Mouse (Mus musculus) hindbrain, embryonic 16.5 days (tissue): Measurements from ENCODE around the gene Lkaaear1. TPM values are rescaled to one million over a fixed set of nuclear protein-coding genes. Genes with fewer than 3 reads are reported as not detected.

Source experiments
- ATAC-seq: fragments of 200-750 bp; cut with Nextera tagmentation; 2 replicates; pipeline ENCODE4 v1.8.0; 2017; ENCODE audit warnings: moderate TSS enrichment, moderate library complexity
- H3K27ac ChIP-seq: fragments of 300-500 bp; sonication (generic); 2 replicates; pipeline ENCODE4 v1.5.1; 2014; ENCODE audit warnings: low read depth, mild to moderate bottlenecking, control low read depth, low read length, moderate library complexity
- H3K27me3 ChIP-seq: fragments of 300-500 bp; sonication (generic); replicated peaks from 2 replicates; pipeline ENCODE4 v1.6.1; 2014; ENCODE audit warnings: low read length; ENCODE audit not compliant: control insufficient read depth, insufficient read depth
- H3K36me3 ChIP-seq: fragments of 300-500 bp; sonication (generic); 2 replicates; pipeline ENCODE4 v1.6.1; 2014; ENCODE audit warnings: mild to moderate bottlenecking, low read length, moderate library complexity, mixed read lengths; ENCODE audit not compliant: control insufficient read depth, insufficient read depth
- H3K4me1 ChIP-seq: fragments of 300-500 bp; sonication (generic); 2 replicates; pipeline ENCODE4 v1.6.1; 2014; ENCODE audit warnings: low read depth, low read length; ENCODE audit not compliant: control insufficient read depth, insufficient read depth
- H3K4me2 ChIP-seq: fragments of 300-500 bp; sonication (generic); 2 replicates; pipeline ENCODE4 v1.6.1; 2014; ENCODE audit warnings: mild to moderate bottlenecking, low read length, control low read depth, moderate library complexity
- H3K4me3 ChIP-seq: fragments of 300-500 bp; sonication (generic); 2 replicates; pipeline ENCODE4 v1.5.1; 2014; ENCODE audit warnings: mild to moderate bottlenecking, low read length, control low read depth, moderate library complexity
- H3K9ac ChIP-seq: fragments of 300-500 bp; sonication (generic); 2 replicates; pipeline ENCODE4 v1.6.1; 2014; ENCODE audit warnings: low read depth, mild to moderate bottlenecking, control low read depth, low read length, moderate library complexity
- H3K9me3 ChIP-seq: fragments of 300-500 bp; sonication (generic); 2 replicates; pipeline ENCODE4 v1.6.1; 2014; ENCODE audit warnings: mild to moderate bottlenecking, low read length, moderate library complexity; ENCODE audit not compliant: control insufficient read depth
- WGBS: fragments of 180-500 bp; shearing (Covaris S2); extraction: QIAGEN DNeasy Blood & Tissue Kit; methylation state at CpG from one replicate; pipeline ENCODE4 v1.1.7; 2014; 5-methylcytosine and 5-hydroxymethylcytosine counted together
- polyA plus RNA-seq: library from polyadenylated mRNA; unstranded; fragments of >200 nt; fragmentation: Nextera tagmentation; extraction: Ambion mirVana; gene quantifications from 2 replicates; pipeline ENCODE4 v1.2.1, GENCODE M21; 2015

Lkaaear1 gene
- not detected in 2 replicates for polyA plus RNA-seq

DNA sequence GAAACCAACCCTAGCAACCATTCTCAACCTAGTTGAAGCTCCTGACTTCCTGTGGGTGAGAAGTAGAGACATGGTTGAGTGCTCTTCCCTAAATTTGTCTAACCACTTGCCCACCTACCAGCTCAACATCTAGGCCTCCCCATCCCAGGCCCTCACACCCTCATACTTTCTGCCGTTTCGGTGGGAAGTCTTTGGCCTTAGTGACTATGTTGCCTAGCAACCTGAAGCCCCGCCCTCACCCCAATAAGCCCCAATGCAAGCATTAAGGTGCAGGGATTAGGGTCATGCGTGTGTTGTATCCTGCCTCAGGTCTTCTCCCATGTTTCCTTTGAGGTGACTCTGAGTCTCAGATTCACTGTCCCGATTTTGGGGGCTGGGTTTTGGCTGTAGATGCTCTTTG lies at the start of gene Lkaaear1:
Gene Lkaaear1, minus strand, starts transcription at position 202 of the 400 bp plus-strand sequence.
- WGBS = 50% methylated on average over 5 of the region's 5 CpGs
- no peak for ATAC-seq
- Histone ChIP-seq H3K9ac (no peak within 1 kb of the TSS), H3K4me2 (no peak within 1 kb of the TSS), H3K27me3 (no peaks in the 10 kb centered on the region), H3K4me1 (peaks cover 4% of the 10 kb centered on the region), H3K4me3 (no peak within 1 kb of the TSS), H3K36me3 (no peaks in the 10 kb centered on the region), H3K9me3 (no peaks in the 10 kb centered on the region), H3K27ac (no peak within 1 kb of the TSS)

DNA sequence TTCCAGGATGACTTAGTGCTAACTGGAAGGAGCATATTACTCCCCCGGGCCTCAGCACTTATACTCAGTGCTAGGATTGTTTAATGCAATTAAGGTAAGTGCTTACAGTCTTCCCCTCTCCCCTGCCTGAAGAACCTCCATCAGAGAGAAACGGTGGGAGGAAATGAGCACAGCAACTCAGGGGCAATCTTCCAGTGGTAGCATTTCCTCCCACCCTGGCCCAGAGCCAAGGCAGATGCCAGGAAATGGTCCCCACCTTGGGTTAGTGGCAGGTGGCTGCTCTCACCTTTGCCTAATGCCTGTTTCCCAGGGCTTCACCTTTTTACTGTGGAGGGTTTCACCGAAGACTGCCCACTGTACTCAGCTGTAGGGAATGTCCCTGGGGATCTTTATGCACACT lies 31.8 kb upstream of the Lkaaear1 start:
- Histone ChIP-seq H3K9me3 (no peaks in the 10 kb centered on the region), H3K4me3 (no peak overlapping the region), H3K9ac (no peak overlapping the region), H3K4me2 (no peak overlapping the region), H3K27ac (no peak overlapping the region), H3K27me3 (no peaks in the 10 kb centered on the region), H3K36me3 (no peaks in the 10 kb centered on the region; the same call in 1 of the 2 replicates), H3K4me1 (no peaks in the 10 kb centered on the region)
- WGBS = 71% methylated on average over 3 of the region's 3 CpGs
- ATAC-seq = no peak

DNA sequence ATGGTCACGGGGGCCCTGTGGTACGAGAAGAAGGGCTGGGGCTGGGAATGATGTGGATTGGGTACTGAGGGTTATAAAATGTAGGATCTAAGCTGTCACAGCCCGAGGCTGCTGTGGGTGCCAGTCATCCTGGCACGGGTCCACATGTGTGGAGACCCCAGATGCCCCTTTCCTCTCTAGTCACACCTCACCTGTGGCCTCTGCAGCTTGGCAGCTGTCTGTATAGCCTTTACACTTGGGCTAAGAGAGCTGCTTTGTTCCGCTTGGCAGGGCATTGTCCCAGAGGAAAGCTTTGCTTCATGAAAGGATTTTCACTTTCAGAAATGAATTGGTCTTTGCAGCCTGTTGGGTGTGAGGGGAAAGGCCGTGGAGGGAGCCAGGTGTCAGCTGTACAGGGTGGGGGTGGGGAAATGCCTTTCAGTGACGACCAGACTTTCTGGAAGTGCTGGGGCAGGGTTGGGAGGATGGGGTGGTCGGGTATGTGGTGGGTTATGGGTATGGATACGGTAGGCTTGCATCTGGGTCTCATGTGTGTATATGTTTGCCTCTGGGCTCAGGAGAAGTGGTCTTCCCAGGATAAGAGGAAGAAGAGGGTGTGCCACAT lies 29.5 kb upstream of the Lkaaear1 start:
- peak; percentile 70; the same call in 1 of the 2 replicates for ATAC-seq
- no peaks in the 10 kb centered on the region for H3K4me1 ChIP-seq
- no peak overlapping the region for H3K9ac ChIP-seq
- H3K36me3 ChIP-seq = no peaks in the 10 kb centered on the region; the same call in 1 of the 2 replicates
- H3K27ac ChIP-seq = no peak overlapping the region
- no peaks in the 10 kb centered on the region for H3K27me3 ChIP-seq
- H3K9me3 ChIP-seq = no peaks in the 10 kb centered on the region
- no peak overlapping the region for H3K4me2 ChIP-seq
- 36% methylated on average over 9 of the region's 9 CpGs for WGBS
- no peak overlapping the region for H3K4me3 ChIP-seq

DNA sequence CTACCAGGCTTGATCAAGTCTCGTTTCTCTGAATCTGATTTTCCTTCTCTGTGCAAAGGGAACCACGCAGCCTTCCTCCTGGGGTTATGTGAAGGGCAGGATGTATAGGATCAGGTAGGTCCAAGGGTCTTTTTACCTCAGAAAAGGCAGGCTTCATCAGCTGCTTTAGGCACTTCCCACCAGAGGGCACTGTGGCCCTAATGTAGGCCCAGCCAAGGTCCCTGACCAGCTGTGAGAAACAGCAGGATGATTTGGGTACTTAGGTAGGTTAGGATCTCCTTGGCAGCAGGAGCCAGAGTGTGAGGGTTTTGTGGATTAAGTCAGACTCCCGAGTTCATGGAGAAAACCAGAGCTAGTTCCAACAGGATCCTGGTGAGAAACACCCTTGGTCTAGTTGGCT lies 24.0 kb upstream of the Lkaaear1 start:
- ATAC-seq = peak; percentile 55; the same call in 1 of the 2 replicates
- Histone ChIP-seq H3K4me1 (no peaks in the 10 kb centered on the region), H3K9ac (no peak overlapping the region), H3K4me2 (no peak overlapping the region), H3K27ac (no peak overlapping the region), H3K36me3 (0 out of 2 replicates have a peak, but pooled peaks cover 3% of the 10 kb centered on the region), H3K27me3 (no peaks in the 10 kb centered on the region), H3K4me3 (no peak overlapping the region), H3K9me3 (no peaks in the 10 kb centered on the region)
- WGBS = 10% methylated on average over 3 of the region's 3 CpGs

DNA sequence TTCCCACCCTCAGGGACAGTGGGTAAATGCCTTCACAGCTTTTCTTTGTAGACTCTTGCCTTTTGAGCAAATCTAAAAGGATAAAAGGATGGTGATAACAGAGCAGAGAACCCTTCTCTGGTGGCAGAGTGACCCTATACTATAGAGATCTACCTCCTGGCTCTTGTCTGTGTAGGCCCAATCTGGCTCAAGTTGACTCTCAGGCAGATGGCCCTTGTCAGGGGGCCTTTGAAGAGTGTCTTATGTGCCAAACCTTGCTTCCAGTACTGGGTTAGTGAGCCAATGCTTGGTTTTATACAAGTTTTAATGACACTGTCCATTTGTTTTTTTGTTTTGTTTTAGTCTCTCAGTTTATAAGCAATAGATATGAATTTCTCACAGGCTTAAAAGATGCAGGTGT lies 23.0 kb upstream of the Lkaaear1 start:
- H3K4me2 ChIP-seq = no peak overlapping the region
- no peaks in the 10 kb centered on the region for H3K9me3 ChIP-seq
- H3K4me3 ChIP-seq = no peak overlapping the region
- H3K27me3 ChIP-seq = no peaks in the 10 kb centered on the region
- H3K9ac ChIP-seq = no peak overlapping the region
- ATAC-seq = no peak
- no peak overlapping the region for H3K27ac ChIP-seq
- 0 out of 2 replicates have a peak, but pooled peaks cover 3% of the 10 kb centered on the region for H3K36me3 ChIP-seq
- H3K4me1 ChIP-seq = peaks cover 8% of the 10 kb centered on the region

DNA sequence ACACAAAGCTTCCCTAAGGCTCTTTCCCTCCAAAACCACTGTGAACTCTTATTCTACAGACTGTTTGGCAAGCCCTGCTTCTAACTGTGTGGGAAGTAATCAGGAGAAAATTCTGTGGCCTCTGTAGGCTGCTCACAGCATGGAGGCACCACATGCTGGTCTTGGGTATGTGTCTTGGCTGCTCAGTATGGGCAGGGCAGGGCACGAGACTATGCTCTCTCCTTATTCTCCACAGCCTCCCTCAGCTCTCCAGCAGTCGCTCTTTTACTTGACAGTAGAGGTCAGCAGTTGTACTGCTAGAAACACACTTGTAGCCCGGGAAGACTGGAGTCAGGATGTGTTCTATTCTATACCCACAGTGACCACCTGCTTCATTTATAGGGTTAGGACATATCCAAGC lies 21.8 kb upstream of the Lkaaear1 start:
- WGBS = 27% methylated on average over 3 of the region's 3 CpGs

DNA sequence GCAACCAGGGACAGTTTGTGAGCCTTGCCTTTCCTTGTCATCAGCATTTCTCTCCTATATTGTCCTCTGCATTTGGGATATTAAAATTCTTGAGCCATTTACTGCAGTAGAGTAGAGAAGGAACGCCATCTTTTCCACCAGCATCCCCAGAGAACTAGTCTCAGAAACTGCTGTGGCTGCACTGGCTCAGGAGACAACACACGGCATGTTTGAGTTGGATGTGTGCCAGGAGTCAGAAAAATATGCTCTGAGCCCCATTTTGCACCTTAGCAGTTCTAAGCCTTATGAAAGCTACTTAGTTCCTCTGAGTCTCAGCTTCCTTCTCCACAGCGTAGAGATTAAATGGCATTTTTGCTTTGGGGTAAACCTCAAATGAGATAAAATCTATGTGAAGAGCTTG lies 18.7 kb upstream of the Lkaaear1 start:
- ATAC-seq = no peak
- Histone ChIP-seq H3K4me2 (peak overlapping the region; percentile 57), H3K4me1 (peaks cover 24% of the 10 kb centered on the region), H3K27me3 (no peaks in the 10 kb centered on the region), H3K27ac (no peak overlapping the region), H3K36me3 (0 out of 2 replicates have a peak, but pooled peaks cover 3% of the 10 kb centered on the region), H3K9me3 (no peaks in the 10 kb centered on the region), H3K4me3 (peak overlapping the region; percentile 42), H3K9ac (no peak overlapping the region)
- 46% methylated on average over 3 of the region's 3 CpGs for WGBS

More for the DNA sequence above, 21.8 kb upstream of the Lkaaear1 start:
- ATAC-seq = no peak
- Histone ChIP-seq H3K4me1 (peaks cover 8% of the 10 kb centered on the region), H3K27ac (no peak overlapping the region), H3K27me3 (no peaks in the 10 kb centered on the region), H3K9ac (no peak overlapping the region), H3K4me3 (no peak overlapping the region), H3K4me2 (no peak overlapping the region), H3K36me3 (0 out of 2 replicates have a peak, but pooled peaks cover 3% of the 10 kb centered on the region), H3K9me3 (no peaks in the 10 kb centered on the region)

DNA sequence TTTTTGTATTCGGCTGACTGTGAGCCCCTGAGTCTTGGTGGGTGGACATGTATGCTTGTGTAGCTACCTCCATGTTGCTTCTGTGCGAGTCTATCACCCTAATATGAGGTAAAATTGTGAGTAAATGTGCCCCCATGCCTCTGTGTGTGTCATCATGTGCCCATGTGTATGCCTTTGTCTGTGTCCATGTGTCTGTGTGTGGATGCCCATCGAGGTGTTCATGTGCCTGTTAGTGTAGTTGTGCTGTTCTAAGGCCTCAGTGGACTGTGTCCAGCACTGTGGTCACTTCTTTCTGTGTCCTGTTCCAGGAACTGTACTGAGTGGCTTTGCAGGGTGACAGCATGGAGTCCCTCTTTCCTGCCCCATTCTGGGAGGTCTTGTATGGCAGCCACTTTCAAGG lies 17.1 kb upstream of the Lkaaear1 start:
- Histone ChIP-seq H3K9ac (peak overlapping the region; percentile 61), H3K27me3 (no peaks in the 10 kb centered on the region), H3K27ac (peak overlapping the region; percentile 79), H3K4me2 (peak overlapping the region; percentile 57), H3K36me3 (0 out of 2 replicates have a peak, but pooled peaks cover 3% of the 10 kb centered on the region), H3K9me3 (no peaks in the 10 kb centered on the region), H3K4me3 (peak overlapping the region; percentile 42), H3K4me1 (peaks cover 24% of the 10 kb centered on the region)
- WGBS = 38% methylated on average over 3 of the region's 3 CpGs
- peak; percentile 17; the same call in 1 of the 2 replicates for ATAC-seq

DNA sequence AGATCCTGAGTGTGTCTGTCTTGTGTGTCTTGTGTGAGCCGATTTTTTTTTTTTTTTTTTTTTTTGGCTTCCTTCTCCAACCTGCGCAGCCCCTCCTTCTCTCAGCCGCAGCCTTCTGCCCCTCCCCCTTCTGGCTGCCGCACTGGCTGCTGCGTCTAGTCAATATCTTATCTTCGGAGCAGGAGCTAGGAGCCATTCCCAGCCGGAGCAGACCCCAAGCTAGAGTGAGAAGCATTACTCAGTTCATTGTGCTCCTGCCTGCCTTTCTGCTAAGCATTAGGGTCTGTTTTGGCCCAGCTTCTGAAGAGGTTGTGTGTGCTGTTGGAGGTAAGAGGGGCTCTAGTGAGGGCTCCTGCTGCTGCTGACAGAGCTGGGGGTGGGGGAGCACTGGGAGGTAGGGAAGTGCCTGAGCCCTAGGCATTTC lies 16.7 kb upstream of the Lkaaear1 start, which contains the start of gene Oprl1:
Gene Oprl1, plus strand, starts transcription at position 114 of the 424 bp plus-strand sequence.
- 5% methylated on average over 7 of the region's 7 CpGs for WGBS
- peaks cover 24% of the 10 kb centered on the region for H3K4me1 ChIP-seq

More for the DNA sequence above, 16.7 kb upstream of the Lkaaear1 start, which contains the start of gene Oprl1:
- no peaks in the 10 kb centered on the region for H3K9me3 ChIP-seq
- peak within 1 kb of the TSS; percentile 57 for H3K4me2 ChIP-seq
- peak within 1 kb of the TSS; percentile 79 for H3K27ac ChIP-seq
- peak; percentile 77 for ATAC-seq
- H3K36me3 ChIP-seq = 0 out of 2 replicates have a peak, but pooled peaks cover 3% of the 10 kb centered on the region
- H3K27me3 ChIP-seq = no peaks in the 10 kb centered on the region
- peak within 1 kb of the TSS; percentile 42 for H3K4me3 ChIP-seq
- H3K9ac ChIP-seq = peak within 1 kb of the TSS; percentile 61
